Mouse (Mus musculus): ENCODE data around the gene Exosc2.

The Exosc2 gene

GRCm38 (mm10) chr2:31670551-31671035 is at the start of gene Exosc2:
TSS of gene Exosc2 (plus strand) at chr2:31670715.
- peak; percentile 98 for DNase-seq (ENCODE audit: low read depth, low spot score)

GRCm38 (mm10) chr2:31633531-31633930 is 37.0 kb upstream of the Exosc2 start:
- DNase-seq (ENCODE audit: low read depth, low spot score), result no peak

- DNase-seq (ENCODE audit: low read depth, low spot score), result peak; percentile 78
Observed at GRCm38 (mm10) chr2:31635281-31636137, 35.0 kb upstream of the Exosc2 start.

DNA sequence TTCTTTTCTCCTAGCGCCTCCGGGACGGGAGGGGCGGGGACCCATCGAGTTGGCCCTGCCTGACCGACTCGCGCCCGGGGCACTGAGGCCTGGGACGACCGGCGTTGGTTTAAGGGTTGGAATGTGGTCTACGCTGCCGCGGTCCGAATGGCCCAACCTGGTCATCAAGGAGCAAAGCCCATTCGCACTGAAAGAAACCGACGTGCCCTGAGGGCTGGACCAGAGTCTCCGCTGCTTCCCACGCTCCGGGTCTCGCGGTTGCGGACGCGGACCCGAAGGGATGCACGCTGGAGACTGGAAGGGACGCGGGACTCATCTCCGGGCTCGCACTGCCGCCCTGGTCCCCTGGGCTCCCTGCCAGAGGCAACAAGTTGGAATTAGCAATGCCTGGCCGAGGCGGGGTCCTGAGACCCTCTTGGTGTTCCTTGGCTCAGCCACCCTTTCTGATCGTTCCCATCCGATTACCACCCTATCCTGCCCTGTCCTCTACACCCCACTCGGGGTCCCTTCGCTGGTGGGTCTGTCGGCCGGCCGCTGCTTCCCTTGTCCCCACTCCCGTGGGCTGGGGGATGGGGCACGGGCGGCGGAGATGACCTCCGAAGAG is 34.3 kb upstream of the Exosc2 start:
- DNase-seq (ENCODE audit: low read depth, low spot score), result peak; percentile 62

DNA sequence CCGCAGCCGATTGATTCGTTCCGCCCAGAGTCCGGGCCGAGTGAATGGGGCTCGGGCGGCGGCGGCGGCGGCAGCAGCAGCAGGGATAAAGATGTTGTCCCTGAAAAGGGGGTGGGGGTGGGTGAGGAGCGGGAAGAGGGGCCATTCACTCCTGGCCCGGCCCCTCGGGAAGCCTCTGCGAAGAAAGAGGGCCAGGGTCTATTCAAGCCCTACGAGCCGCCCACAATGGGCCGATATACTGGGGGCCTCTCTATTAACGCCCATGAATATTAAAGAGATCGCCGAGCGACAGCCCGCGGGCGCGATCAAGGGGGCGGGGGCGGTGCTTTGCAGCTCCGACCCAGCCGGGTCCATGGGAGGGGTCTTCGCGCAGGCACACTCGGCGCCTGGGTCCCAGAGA is 33.8 kb upstream of the Exosc2 start:
- peak; percentile 54 for DNase-seq (ENCODE audit: low read depth, low spot score)

DNA sequence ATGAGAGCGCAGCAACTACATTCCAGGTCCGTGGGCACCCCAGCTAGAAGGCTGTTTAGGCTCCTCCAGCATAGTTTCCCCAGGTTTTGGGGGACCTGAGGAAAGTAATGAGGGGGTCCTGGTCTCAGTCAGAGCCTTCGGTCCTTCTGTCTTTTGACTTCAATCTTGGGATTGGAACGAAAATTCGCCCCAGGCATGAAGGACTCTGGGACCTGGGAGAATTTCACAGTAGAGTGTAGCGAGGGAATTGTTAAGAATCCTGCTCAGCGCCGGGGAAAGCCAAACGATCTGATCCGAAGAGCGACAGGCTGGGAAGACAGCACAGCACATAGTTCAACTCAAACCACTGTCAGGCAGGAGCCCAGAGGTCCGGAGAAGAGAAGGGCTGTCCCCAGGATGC is 33.2 kb upstream of the Exosc2 start:
- peak; percentile 57 for DNase-seq (ENCODE audit: low read depth, low spot score)

- DNase-seq (ENCODE audit: low read depth, low spot score), result peak; percentile 71
Observed at GRCm38 (mm10) chr2:31637807-31638206, 32.7 kb upstream of the Exosc2 start.

DNA sequence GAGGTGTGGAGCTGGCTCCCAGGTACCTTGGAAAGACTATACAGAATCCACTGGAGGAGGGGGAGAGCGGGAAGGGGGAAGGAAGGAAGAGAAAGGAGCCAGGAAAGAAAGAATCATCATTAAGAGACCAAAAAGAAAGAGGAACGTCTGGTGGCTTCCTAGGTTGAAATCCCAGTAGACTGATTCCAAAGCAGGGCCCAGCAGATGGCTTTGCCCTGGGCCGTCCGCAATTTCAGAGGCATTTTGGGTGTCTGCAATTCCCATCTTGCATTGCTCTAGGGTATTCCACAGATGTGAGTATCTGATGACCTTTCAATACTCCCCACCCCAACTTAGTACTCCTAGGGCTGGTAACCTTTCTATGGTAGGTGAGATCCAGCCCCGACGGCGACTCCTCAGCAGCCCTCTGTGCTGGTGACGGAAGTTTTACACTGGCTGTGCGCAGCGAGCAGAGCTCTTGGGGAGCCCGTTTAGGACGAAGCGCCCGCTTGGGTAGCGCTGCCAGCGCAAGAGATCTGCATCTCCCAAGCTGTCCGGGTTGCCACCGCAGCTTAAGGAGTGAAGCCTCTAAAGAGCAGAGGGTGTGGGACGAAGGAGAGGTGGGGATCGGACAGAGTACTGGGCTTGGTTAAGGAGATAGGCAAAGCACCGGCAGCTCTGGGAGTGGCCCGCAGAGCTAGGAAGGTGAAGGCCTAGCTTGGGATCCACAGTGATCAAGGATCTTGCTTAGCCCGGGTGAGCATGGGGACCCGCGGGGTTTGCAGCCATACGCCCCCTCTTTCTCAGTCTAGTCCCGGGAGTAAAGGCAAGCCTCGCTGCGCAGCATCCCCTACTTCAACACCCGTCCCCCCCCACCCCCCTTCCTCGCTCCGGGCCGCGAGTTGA is 31.7 kb upstream of the Exosc2 start:
- DNase-seq (ENCODE audit: low read depth, low spot score), result peak; percentile 56

DNA sequence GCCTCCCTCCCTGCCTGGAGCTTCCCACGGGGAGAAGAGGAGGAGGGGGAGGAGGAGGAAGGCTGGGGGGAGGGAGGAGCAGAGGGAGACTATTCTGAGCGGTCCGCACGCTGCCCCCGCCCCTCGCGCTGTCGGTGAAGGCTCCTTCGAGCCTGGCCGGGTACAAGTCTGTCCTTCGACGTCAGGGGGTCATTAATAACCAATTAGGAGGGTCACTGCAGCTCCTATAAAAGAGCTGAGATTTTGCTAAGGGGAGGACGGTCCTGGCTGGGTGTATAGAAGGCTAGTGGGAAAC is 31.1 kb upstream of the Exosc2 start:
- DNase-seq (ENCODE audit: low read depth, low spot score), result no peak

DNA sequence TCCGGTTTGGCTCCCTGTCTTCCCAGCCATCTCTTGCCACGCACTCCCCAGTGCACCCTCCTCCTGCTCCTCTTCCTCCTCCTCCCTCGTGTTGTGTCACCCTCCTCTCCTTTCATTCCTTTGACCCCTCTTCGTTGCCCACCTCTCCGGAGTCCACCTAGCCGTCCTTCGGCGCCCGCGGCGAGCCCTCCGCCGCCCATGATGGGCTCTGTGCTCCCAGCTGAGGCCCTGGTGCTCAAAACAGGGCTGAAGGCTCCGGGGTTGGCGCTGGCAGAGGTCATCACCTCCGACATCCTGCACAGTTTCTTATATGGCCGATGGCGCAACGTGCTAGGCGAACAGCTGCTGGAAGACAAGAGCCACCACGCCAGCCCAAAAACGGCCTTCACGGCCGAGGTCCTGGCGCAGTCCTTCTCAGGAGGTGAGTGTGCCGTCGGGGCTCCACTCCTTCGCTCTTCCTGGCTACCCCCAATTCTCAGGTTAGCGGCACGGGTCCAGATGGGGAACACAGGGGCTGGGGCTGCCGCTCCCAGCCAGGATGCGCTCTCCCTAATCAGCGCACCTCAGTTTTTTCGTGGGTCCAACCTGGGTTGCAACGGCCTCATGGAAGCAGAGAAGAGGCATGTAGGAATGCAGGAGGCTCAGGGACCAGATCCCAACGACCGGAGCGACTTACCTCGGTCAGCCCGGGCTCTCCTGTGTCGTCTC is 30.5 kb upstream of the Exosc2 start, which contains the start of gene Prdm12:
Prdm12 (plus strand) TSS at position 137 of the 708 bp plus-strand sequence.
- DNase-seq (ENCODE audit: low read depth, low spot score), result peak; percentile 49

DNA sequence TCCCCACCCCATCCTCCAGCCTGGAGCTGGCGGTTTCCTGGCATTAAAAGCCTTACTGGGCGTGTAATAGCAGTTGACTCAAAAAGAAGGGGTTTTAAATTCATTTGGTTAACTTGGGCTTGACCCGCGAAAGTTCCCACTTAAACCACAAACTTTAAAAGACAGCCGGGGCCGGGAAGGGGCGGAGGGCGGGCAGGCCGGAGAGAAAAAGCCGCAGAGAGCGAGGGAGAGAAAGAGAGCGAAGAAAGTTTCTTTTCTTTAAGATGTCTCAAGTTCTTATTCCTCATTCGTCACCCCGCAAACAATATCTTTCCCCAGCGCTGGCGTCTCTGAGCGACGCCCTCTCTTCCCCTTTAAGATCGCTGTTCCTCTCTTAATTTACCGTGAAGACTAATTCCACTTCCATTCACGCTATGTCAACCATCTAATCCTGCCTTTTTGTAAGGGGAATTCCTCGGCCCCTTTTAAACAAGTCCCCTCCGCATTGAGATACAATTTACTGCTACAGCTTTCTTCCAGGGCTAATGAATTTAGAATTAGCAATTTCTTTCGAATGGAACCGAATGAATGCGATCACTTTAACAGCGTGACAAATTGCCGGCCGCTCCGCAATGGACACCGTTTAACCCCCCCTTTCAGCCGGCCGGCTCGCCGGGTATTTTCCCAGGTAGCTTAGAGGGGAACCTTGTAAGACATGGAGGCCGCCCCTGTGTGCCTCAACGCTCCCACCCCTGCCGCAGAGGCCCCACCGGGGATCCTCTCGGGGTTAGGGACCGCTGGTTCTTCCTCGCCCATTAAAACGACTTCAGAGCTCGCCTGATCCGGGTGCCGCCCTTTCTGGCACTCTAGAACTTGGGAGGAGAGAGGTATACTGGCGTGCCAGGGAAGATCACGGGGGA is 29.7 kb upstream of the Exosc2 start:
- DNase-seq (ENCODE audit: low read depth, low spot score), result no peak

DNA sequence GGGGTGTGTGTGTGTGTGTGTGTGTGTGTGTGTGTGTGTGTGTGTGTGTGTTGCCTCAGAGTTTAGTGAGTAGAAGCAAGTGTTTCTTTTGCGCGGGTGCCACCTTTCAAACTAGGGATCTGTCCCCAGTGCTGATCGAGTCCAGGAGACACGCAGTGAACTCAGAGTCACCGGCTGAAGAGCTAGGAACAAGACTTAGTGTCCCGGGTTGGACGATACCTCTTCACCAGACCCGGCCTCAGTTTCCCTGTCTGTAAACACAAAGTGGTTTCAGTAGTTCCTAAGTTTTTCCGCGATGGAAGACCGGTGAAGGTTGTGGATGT is 29.0 kb upstream of the Exosc2 start:
- peak; percentile 64 for DNase-seq (ENCODE audit: low read depth, low spot score)

GRCm38 (mm10) chr2:31641929-31642328 is 28.6 kb upstream of the Exosc2 start:
- peak; percentile 20 for DNase-seq (ENCODE audit: low read depth, low spot score)

GRCm38 (mm10) chr2:31653971-31654853 is 16.3 kb upstream of the Exosc2 start:
- peak; percentile 72 for DNase-seq (ENCODE audit: low read depth, low spot score)

- peak; percentile 53 for DNase-seq (ENCODE audit: low read depth, low spot score)
Observed at GRCm38 (mm10) chr2:31654854-31655559, 15.5 kb upstream of the Exosc2 start.

DNA sequence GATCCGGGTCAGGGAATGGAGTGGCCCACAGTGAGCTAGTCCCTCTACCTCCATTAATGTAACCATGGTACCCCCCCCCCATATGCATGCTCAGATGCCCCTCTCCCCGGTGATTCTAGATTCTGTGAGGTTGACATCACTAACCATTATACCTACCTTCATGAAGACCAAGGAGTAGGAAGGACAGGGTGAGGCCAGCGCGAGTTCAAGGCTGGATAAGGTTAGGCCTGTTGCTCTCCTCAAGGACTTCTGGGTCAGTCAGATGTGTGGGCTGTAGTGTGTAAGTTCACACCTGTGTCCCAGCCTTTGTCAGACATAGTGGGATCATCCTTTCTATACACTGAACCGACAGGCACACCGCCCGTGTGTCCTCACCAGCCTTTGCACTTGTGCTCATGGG is 14.1 kb upstream of the Exosc2 start:
- DNase-seq (ENCODE audit: low read depth, low spot score), result no peak

DNA sequence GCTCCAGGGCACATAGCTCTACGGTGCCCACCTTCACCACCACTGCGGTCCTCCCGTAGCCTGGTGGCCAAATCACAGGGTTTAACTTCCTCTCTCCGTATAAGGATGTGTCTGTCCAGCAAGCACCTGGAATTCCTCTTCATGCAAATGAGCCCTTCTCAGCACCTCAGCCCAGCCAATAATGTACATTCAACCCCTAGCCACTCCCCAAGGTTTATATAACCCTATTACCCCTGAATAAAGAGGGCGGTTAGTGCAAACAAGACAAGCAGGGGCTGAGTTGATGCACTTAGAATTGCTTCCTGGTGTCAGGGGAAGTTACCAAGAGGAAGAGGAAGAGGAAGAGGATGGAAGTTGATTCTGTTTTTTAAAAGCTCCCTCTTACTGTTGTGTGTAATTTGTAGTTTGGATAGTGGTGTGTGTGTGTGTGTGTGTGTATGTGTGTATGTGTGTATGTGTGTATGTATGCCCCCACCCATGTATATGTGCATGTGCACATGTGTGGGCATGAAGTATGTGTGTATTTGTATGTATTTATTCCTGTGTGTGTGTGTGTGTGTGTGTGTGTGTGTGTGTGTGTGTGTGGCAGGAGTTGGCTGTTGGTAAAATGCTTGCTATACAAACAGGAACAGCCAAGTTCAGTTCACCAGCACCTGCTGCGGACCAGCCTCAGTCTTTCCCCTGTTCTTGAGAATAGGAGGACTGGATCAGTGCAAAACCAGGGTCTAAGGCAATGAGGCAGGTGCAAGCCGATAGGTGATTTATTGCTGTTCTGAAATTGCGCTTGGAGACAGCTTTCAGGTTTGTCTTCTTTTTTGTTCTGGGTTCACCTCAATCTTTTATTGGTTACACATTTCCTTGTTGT is 7.3 kb upstream of the Exosc2 start:
- DNase-seq (ENCODE audit: low read depth, low spot score), result no peak

DNA sequence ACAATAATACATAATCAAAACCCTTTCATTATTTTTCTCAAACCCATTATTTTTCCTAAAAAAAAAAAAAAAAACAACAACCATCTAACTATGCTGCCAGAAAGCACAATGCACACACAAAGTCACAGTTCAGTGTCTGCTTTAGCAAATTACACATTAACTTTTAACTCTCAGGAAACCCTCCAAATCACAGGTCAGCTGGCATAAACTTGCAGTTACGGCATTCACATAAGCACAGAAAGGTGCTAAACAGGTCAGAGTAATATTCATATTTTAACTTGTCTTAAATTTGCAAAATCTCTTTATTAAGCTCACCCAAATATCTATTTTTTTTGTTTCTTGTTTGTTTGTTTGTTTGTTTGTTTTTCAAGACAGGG is 6.7 kb upstream of the Exosc2 start:
- no peak for DNase-seq (ENCODE audit: low read depth, low spot score)

All from ZHBTc4 (cell line).